Mouse (Mus musculus) megakaryocyte, embryonic 14.5 days (primary cell): ENCODE data around the gene Gm37240.

Experiments
- FLI1 ChIP-seq: IDR thresholded peaks from 2 replicates; pipeline ENCODE4 v1.6.1; 2012; ENCODE audit warnings: low read length, inconsistent platforms, mixed read lengths
- GATA1 ChIP-seq: IDR thresholded peaks from 3 replicates; pipeline ENCODE4 v1.6.1; 2012; ENCODE audit warnings: mixed read lengths, low read length, inconsistent platforms, borderline replicate concordance

DNA sequence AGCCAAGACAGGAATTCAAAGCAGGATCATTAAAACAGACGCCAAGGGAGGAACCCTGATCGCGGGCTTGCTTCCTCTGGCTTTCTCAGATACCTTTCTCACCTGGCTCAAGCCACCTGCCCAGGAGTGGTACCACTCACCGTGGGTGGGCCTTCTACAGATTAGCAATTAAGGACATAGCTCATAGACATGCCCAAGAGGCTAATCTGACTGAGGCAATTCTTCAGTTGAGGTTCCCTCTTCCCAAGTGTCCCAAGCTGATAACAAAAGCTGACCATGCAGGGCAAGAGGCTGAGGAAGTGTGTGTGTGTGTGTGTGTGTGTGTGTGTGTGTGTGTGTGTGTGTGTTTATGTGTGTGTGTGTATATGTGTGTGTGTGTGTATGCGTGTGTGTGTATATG, 31.4 kb downstream of the Gm37240 start:
- TF ChIP-seq GATA1: 0 out of 3 replicates have a peak, but pooled peaks have one; percentile 43
- no peak for TF ChIP-seq FLI1
